Mouse (Mus musculus) hindbrain, embryonic 10.5 days (tissue): ENCODE measurements around the gene Ncapd3. TPM values are rescaled to one million over a fixed set of nuclear protein-coding genes. Genes with fewer than 3 reads are reported as not detected.

Experiments used
- DNase-seq: peaks from one replicate; pipeline ENCODE4 v3.0.0-alpha.2; 2017; ENCODE audit warnings: low spot score
- H3K27ac ChIP-seq: fragments of 300-500 bp; sonication (generic); 2 replicates; pipeline ENCODE4 v1.5.1; 2016; ENCODE audit warnings: mild to moderate bottlenecking, moderate library complexity
- H3K27me3 ChIP-seq: fragments of 300-500 bp; sonication (generic); 2 replicates; pipeline ENCODE4 v1.6.1; 2016; ENCODE audit warnings: mild to moderate bottlenecking; ENCODE audit not compliant: poor library complexity, insufficient read depth, severe bottlenecking
- H3K36me3 ChIP-seq: fragments of 300-500 bp; sonication (generic); 2 replicates; pipeline ENCODE4 v1.6.1; 2016; ENCODE audit warnings: mild to moderate bottlenecking, moderate library complexity
- H3K4me1 ChIP-seq: fragments of 300-500 bp; sonication (generic); replicated peaks from 2 replicates; pipeline ENCODE4 v1.6.1; 2016; ENCODE audit warnings: mild to moderate bottlenecking
- H3K4me3 ChIP-seq: fragments of 300-500 bp; sonication (generic); 2 replicates; pipeline ENCODE4 v1.5.1; 2016; ENCODE audit warnings: mild to moderate bottlenecking, moderate library complexity
- H3K9me3 ChIP-seq: fragments of 300-500 bp; sonication (generic); 2 replicates; pipeline ENCODE4 v1.6.1; 2016; ENCODE audit warnings: mild to moderate bottlenecking, moderate library complexity
- WGBS: fragments of 180-500 bp; shearing (Covaris S2); methylation state at CpG from one replicate; pipeline ENCODE4 v1.1.7; 2016; 5-methylcytosine and 5-hydroxymethylcytosine counted together
- polyA plus RNA-seq: library from polyadenylated mRNA; unstranded; fragments of >200 nt; fragmentation: Nextera tagmentation; extraction: Ambion mirVana; gene quantifications from 2 replicates; pipeline ENCODE4 v1.2.1, GENCODE M21; 2016

The Ncapd3 gene
- polyA plus RNA-seq, 1 experiment from 2014 or later, result 28.8 TPM

DNA sequence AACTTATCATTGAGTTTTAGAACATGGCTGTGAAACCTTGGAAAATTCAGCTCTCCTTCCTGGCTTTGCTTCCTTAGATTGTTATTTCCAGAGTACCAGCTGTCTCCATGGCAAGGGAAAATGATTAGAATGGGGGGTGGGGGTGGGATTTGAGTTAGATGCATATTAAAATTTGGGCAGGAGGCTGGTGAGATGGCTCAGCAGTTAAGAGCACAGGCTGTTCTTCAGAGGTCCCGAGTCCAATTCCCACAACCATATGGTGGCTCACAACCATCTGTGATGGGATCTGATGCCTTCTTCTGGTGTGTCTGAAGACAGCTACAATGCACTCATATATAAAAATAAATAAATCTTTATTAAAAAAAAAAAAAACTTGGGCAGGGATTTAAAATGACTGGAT is 24.0 kb upstream of the Ncapd3 start:
- 81% methylated on average over 1 of the region's 1 CpGs for whole genome bisulfite sequencing
- peaks cover 89% of the 10 kb centered on the region for H3K36me3 ChIP-seq
- no peak overlapping the region for H3K4me3 ChIP-seq
- H3K27me3 ChIP-seq, result no peaks in the 10 kb centered on the region
- no peak for DNase-seq
- peaks cover 7% of the 10 kb centered on the region for H3K4me1 ChIP-seq
- H3K9me3 ChIP-seq, result no peaks in the 10 kb centered on the region
- H3K27ac ChIP-seq, result no peak overlapping the region

DNA sequence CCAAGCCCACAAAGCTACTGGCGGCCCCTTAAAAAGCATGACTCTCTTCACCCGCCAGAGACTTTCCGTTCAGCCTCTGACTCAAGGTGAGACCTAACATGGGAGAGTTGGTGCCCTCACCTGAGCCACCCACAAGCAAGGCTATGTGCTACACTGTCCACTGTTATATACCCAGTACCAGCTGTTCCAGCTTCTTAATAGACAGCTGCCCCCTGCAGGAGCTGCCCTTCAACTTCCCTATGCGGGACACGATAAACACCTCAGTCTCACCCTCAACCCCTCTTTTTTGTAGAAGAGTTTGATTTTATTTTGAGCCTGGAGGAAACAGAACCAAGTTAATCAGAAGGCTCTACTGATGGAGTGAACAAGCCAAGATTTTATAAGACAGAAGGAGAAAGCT is 23.1 kb upstream of the Ncapd3 start:
- Histone ChIP-seq H3K36me3 (peaks cover 98% of the 10 kb centered on the region), H3K4me1 (no peaks in the 10 kb centered on the region), H3K4me3 (no peak overlapping the region), H3K27ac (no peak overlapping the region), H3K27me3 (no peaks in the 10 kb centered on the region), H3K9me3 (no peaks in the 10 kb centered on the region)
- WGBS, result 91% methylated on average over 5 of the region's 5 CpGs
- DNase-seq, result no peak

DNA sequence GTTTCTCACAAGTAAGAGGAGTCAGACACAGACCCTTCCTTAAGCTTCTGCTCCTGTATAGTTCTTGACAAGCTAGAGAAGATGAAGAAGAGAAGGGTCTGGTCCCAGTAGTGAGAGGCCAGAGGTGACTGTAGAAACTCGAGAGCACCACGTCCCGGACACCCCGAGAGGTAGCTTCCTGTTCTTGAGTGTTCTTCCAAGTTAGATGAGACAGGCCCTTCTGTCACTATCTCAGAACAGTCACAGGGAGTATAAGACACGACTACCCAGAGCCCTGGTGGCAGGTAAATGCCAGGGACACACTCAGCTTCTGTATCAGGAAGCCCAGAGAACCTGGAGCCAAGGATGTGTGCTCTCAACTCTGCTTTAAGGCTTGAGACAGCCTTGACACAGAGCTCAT is 20.7 kb upstream of the Ncapd3 start:
- H3K36me3 ChIP-seq, result peaks cover 100% of the 10 kb centered on the region
- no peak for DNase-seq
- no peaks in the 10 kb centered on the region for H3K27me3 ChIP-seq
- H3K4me3 ChIP-seq, result no peak overlapping the region
- H3K9me3 ChIP-seq, result no peaks in the 10 kb centered on the region
- no peaks in the 10 kb centered on the region for H3K4me1 ChIP-seq
- H3K27ac ChIP-seq, result no peak overlapping the region
- WGBS, result 86% methylated on average over 5 of the region's 5 CpGs

- no peaks in the 10 kb centered on the region for H3K27me3 ChIP-seq
- no peaks in the 10 kb centered on the region for H3K9me3 ChIP-seq
- peaks cover 100% of the 10 kb centered on the region for H3K36me3 ChIP-seq
- no peak overlapping the region for H3K4me3 ChIP-seq
- no peaks in the 10 kb centered on the region for H3K4me1 ChIP-seq
- WGBS, result 89% methylated on average over 4 of the region's 4 CpGs
- no peak overlapping the region for H3K27ac ChIP-seq
- no peak for DNase-seq
Observed at GRCm38 (mm10) chr9:27011572-27011971, 18.4 kb upstream of the Ncapd3 start.

DNA sequence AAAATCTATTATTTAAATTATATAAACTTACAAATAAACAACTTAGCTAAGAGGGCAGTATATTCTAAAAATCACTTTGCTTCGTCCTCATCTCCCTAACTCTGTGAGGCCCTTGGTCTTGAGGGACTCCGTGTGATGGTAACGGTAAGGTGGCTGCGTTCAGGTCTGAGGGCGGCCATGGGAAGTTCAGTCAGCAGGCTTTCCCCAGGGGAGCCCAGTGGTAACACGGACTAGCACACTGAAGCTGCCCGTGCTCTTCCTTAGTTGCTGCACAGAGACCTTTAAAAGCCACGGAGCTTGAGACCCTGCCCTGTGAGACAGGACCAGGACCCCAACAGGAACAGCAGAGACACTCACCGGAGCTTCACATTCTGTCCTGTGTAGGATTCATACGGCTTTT is 11.0 kb upstream of the Ncapd3 start:
- 92% methylated on average over 10 of the region's 10 CpGs for WGBS
- Histone ChIP-seq H3K4me3 (no peak overlapping the region), H3K36me3 (peaks cover 84% of the 10 kb centered on the region), H3K4me1 (no peaks in the 10 kb centered on the region), H3K27ac (no peak overlapping the region), H3K9me3 (no peaks in the 10 kb centered on the region), H3K27me3 (no peaks in the 10 kb centered on the region)
- DNase-seq, result no peak

GRCm38 (mm10) chr9:27023681-27024080 is 6.3 kb upstream of the Ncapd3 start:
- WGBS, result 88% methylated on average over 4 of the region's 4 CpGs

GRCm38 (mm10) chr9:27026708-27027107 is 3.3 kb upstream of the Ncapd3 start:
- WGBS, result 87% methylated on average over 1 of the region's 1 CpGs
- Histone ChIP-seq H3K36me3 (peaks cover 26% of the 10 kb centered on the region), H3K9me3 (no peaks in the 10 kb centered on the region), H3K27ac (no peak overlapping the region), H3K4me1 (peaks cover 33% of the 10 kb centered on the region), H3K27me3 (no peaks in the 10 kb centered on the region), H3K4me3 (no peak overlapping the region)
- DNase-seq, result no peak

More at GRCm38 (mm10) chr9:27023681-27024080, 6.3 kb upstream of the Ncapd3 start:
- DNase-seq, result no peak
- Histone ChIP-seq H3K4me1 (peaks cover 19% of the 10 kb centered on the region), H3K27me3 (no peaks in the 10 kb centered on the region), H3K36me3 (peaks cover 45% of the 10 kb centered on the region), H3K27ac (no peak overlapping the region), H3K9me3 (no peaks in the 10 kb centered on the region), H3K4me3 (no peak overlapping the region)

DNA sequence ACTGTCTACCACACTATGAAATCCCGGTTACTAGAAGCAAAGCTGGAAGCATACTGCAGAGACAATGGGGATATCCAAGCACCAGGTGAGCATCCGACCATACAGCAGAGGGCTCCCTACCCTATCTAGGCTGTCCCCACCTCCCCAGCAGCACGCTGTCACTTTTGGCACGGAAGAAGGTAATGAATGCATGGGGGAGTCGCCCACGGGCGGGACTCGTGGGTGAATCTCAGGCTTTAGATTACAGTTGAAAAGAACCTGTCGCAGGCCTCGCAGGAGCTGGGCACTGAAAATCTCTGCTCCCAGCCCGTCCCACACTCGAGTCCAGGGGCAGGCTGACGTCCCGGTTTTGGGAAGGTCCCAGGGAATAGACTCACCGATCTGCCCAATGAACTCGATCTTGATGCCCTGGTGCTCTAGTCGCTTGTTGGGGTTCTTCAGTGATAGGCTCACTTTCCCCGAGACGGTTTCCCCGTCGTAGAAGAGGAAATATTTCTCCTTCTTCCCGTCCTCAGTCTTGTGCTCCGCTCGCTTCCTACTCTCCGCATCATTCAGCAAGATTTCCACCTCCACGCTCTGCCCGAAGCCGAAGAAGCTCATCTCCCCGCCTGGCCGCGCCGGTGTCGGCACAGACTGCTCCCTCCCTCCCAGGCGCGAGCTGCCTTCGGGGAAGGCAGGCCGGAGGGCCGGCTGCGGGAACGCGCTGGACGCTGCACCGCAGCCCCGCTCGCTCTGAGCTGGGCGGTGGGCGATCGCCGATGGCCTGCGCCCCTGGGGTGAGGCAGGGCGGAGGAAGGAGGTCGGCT is 750 bp upstream of the Ncapd3 start:
- WGBS, result under 1% methylated on average over 52 of the region's 52 CpGs
- DNase-seq, result no peak
- Histone ChIP-seq H3K9me3 (no peaks in the 10 kb centered on the region), H3K27ac (peak overlapping the region; percentile 96), H3K27me3 (no peaks in the 10 kb centered on the region), H3K4me1 (peaks cover 43% of the 10 kb centered on the region), H3K4me3 (peak overlapping the region; percentile 98), H3K36me3 (peaks cover 7% of the 10 kb centered on the region; the same call in 1 of the 2 replicates)

DNA sequence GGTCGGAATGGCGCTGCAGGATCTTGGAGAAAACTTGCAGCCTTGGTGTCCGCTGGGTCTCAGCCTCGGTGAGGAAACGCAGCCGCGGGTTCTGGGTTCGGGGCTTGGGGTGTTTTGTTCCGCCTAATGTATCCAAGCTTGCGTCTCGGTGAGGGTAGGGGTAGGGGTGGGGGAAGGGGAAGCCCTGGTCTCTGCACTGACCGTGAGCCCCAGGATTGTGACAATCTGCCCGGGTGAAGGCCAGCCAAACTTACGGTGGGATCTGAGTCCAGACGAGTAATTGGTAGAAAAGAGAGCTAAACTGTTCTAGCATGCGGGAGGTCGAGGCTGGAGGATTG is 757 bp downstream of the Ncapd3 start:
- WGBS, result under 1% methylated on average over 17 of the region's 17 CpGs
- no peak for DNase-seq

DNA sequence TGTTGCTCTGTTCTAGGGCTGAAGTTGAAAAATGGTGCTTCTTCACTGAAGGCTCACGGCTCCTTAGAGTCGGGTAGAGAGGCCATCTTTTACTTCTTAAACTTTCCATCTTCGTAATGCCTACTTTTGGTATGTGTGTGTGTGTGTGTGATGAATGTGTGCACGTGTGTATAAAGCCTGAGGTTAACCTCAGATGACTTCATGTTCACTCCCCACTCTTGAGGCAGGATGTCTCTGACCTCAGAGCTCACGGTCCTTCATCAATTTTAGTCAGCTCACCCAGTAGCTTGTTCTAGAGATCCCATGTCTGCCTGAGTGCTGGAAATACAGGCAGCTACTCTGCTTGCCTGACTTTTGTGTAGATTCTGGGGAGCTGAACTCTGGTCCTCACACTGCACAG is 13.9 kb downstream of the Ncapd3 start:
- no peak for DNase-seq
- WGBS, result 93% methylated on average over 5 of the region's 5 CpGs
- H3K4me3 ChIP-seq, result no peak overlapping the region
- no peak overlapping the region for H3K27ac ChIP-seq
- no peaks in the 10 kb centered on the region for H3K4me1 ChIP-seq
- H3K9me3 ChIP-seq, result no peaks in the 10 kb centered on the region
- H3K27me3 ChIP-seq, result no peaks in the 10 kb centered on the region
- H3K36me3 ChIP-seq, result peaks cover 97% of the 10 kb centered on the region

More for the DNA sequence above, 757 bp downstream of the Ncapd3 start:
- H3K9me3 ChIP-seq, result no peaks in the 10 kb centered on the region
- peaks cover 4% of the 10 kb centered on the region; the same call in 1 of the 2 replicates for H3K36me3 ChIP-seq
- H3K27ac ChIP-seq, result peak overlapping the region; percentile 96
- H3K4me3 ChIP-seq, result peak overlapping the region; percentile 98
- H3K4me1 ChIP-seq, result peaks cover 43% of the 10 kb centered on the region
- H3K27me3 ChIP-seq, result no peaks in the 10 kb centered on the region

- Histone ChIP-seq H3K4me3 (no peak overlapping the region), H3K27ac (no peak overlapping the region), H3K9me3 (no peaks in the 10 kb centered on the region), H3K4me1 (no peaks in the 10 kb centered on the region), H3K36me3 (peaks cover 97% of the 10 kb centered on the region), H3K27me3 (no peaks in the 10 kb centered on the region)
- 90% methylated on average over 2 of the region's 2 CpGs for WGBS
- DNase-seq, result no peak
Observed at GRCm38 (mm10) chr9:27049492-27049891, 19.5 kb downstream of the Ncapd3 start.

- Histone ChIP-seq H3K4me1 (no peaks in the 10 kb centered on the region), H3K9me3 (no peaks in the 10 kb centered on the region), H3K4me3 (no peak overlapping the region), H3K27me3 (no peaks in the 10 kb centered on the region), H3K27ac (no peak overlapping the region), H3K36me3 (peaks cover 97% of the 10 kb centered on the region)
- DNase-seq, result no peak
- WGBS, result 95% methylated on average over 5 of the region's 5 CpGs
Observed at GRCm38 (mm10) chr9:27058341-27058740, 28.4 kb downstream of the Ncapd3 start.

- H3K4me3 ChIP-seq, result no peak overlapping the region
- 93% methylated on average over 4 of the region's 4 CpGs for WGBS
- no peak for DNase-seq
- H3K9me3 ChIP-seq, result peaks cover 2% of the 10 kb centered on the region; the same call in 1 of the 2 replicates
- H3K27me3 ChIP-seq, result no peaks in the 10 kb centered on the region
- no peaks in the 10 kb centered on the region for H3K4me1 ChIP-seq
- H3K36me3 ChIP-seq, result peaks cover 99% of the 10 kb centered on the region
- no peak overlapping the region for H3K27ac ChIP-seq
Observed at GRCm38 (mm10) chr9:27070895-27071294, 40.9 kb downstream of the Ncapd3 start.
